Mouse (Mus musculus): ENCODE data around the gene Cidec.

DNA sequence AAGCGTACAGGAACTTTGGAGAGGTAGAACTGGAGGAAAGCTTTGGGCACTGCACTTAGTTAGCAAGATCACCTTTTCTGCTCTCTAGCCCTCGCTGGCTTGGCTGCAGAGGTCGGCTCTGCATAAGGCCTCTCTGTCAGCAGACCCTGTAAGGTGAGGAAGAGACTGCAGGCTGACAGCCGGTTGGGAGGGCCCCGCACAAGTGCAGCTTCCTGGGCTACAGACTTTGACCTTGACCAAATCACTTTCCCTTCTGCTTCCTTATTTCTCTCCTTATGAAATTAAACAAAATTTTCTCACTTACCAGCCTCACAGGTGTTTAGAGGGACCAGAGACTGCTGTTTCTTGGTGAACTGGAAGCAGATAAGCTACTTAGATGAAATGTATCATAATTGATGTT, 19.4 kb upstream of the Cidec start:
- no peak for TF ChIP-seq CTCF (IDR thresholded peaks at IDR 0.05; ENCODE audit: extremely low read depth, insufficient read depth, insufficient read length, insufficient replicate concordance)
- no peak for TF ChIP-seq POLR2A (IDR thresholded peaks at IDR 0.05; ENCODE audit: low read depth, low read length)
